Mouse (Mus musculus): ENCODE results near the gene Pex13.

The Pex13 gene

GRCm38 (mm10) chr11:23665798-23666501, at the start of gene Pex13:
Gene Pex13, minus strand, starts transcription at chr11:23665959.
- DNase-seq: peak; percentile 94 to 96

DNA sequence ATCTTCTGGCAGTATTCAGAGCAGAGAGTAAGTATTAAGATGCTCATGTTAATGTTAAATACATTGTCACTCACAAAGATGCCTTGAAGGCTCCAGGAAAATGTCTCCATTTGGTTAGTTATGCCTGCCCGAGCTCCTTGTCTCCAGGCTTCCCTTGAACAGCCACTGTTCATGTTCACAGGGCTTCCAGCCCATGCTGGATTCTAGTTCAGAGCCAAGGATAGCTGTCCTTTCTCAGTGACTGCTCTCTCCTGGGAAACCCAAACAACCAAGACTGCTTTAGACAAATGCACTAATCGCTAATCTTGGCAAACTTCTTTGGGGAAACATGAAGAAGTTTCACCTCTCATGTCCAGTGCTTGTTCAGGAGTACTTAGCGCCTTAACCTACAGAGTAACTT, 46.5 kb upstream of the Pex13 start:
- DNase-seq: no peak

DNA sequence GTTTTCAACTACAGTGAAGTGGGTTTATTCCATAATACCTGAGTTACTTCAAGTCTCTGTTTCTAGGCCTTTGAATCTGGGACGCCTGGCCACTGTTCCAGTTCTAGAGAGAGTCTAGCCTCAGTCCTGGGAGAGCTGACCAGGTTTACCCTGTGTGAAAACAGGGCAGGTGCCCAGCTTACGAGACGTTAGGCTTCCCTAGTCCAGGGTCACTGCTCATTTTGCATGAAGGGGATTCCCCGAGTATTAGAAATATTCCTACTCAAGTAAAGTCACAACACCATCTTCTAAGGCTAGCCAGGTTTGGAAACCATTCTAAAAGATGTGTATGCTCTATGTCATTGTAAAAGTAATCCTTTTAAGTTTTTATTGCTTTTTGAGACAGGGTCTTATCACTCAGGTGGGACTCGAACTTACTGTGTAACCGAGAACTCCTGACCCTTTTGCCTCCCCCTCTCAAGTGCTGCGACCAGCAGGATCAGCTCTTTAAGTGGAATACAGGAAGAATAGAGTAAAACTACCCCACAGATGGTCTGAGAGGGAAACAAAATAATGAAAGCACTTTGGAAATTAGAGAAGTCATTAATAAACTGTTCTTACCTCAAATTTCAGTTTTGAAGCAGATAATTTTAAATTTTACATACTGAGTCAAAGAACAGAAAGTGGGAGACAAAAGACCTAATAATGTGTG, 39.0 kb upstream of the Pex13 start:
- no peak for DNase-seq

GRCm38 (mm10) chr11:23701831-23702230, 36.1 kb upstream of the Pex13 start:
- DNase-seq: no peak

DNA sequence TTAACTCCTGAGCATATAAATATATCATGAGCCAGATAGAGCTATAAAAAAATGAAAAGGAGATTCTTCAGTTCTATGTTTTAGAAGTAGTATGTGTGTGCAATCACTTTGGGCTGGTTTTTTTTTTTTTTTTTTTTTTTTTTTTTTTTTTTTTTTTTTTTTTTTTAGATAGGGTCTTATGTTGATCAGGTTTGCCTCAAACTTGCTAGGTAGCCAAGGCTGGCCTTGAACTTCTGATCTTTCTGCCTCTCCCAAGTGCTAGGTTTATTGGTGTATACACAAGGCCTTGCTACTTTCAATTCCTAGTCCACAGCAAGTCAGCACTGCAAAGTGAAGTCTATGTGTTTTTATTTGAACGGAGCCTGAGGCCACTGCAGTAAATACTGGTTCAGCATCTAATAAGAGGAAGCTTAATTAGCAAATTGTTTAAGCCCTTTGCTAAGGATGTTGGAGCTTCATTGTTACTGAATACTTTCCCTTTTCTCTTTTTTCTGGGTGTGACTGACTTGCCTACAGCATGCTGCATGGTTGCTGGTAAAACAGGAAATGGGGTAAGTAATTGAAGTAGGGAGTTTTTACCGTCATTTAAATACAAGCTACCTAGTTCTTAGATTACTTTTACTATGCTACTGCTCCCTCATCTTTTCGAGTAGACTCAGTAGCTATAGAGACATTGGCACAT, 33.8 kb upstream of the Pex13 start:
- DNase-seq: no peak

DNA sequence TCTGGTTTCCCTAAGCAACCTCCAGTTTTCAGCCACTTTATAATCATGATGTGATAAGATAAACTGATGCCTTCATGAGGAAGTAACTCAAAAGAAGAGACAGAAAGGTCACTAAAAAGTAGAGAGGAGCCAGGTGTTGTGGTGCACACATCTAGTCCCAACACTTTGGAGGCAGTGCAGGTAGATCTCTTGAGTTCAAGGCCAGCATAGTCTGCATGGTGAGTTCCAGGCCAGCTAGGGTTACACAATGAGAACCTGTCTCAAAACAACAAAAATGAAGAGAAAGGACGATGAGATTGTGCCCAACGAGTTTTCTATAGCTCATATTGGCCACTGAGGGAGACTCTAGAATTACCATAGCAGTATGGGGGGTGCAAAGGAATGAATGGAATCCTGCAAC, 32.8 kb upstream of the Pex13 start:
- DNase-seq: no peak

DNA sequence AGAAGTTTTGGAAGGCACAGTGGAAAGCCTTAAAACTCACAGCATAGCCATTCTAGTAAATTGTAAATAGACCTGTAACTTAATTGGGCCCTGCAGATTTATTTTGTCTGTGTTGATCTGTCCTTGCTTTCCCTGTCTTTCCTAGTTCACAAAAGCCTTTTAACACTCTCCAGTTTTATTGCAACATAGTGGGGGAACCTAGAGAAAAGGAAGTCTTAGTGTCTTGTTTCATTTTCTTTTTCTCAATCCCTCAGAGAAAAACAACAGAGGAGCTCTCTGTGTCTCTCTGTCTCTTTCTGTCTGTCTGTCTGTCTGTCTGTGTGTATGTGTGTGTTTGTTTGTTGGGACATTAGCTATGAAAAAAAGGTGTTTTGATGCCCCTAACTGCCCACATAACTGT, 30.1 kb upstream of the Pex13 start:
- no peak for DNase-seq

DNA sequence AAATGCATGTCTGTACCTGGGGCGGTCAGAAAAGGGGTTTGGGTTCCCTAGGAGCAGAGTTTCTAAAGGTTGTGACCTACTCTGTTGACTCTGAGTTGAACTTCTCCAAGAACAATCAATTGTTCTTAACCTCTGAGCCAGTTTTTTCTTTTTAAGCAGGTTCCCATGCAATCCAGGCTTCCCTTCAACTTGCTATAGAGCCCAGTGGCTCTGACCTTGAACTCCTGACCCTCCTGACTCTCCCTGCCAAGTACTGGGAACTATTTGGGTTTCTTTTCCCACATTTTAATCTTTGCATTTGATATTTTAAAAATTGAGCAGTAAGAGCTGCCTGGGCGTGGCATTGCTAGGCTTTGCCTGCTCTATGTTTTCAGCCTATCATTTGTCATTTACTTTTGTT, 27.5 kb upstream of the Pex13 start:
- DNase-seq: no peak

GRCm38 (mm10) chr11:23688060-23688459, 22.3 kb upstream of the Pex13 start:
- DNase-seq: no peak

- no peak for DNase-seq
Observed at GRCm38 (mm10) chr11:23686671-23687070, 20.9 kb upstream of the Pex13 start.

GRCm38 (mm10) chr11:23682561-23682960, 16.8 kb upstream of the Pex13 start:
- no peak for DNase-seq

DNA sequence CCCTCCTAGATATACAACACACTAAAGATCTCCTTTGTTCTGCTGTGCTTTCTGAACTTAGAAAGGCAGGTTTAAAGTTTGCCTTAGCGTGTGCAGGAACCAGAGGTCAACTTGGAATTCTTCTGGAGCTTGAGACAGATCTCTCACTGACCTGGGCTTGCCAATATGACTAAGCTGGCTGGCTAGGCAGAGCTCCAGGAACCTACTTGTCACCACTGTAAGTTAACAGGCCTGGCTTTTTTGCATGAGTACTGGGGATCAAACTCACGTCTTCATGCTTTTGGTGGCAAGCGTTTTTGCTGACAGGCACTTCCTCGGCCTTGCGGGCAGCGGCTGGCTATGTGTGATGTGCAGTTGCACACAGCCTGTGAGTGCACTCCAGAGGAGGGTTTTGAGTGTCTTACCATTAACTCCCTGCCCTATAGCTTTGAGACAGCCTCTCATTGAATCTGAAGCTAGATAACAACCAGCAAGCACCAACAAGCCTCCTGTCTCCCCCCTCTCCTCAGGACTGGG, 14.7 kb upstream of the Pex13 start:
- no peak for DNase-seq

- DNase-seq: peak; percentile 57 to 79
Observed at GRCm38 (mm10) chr11:23679044-23679642, 13.4 kb upstream of the Pex13 start.

DNA sequence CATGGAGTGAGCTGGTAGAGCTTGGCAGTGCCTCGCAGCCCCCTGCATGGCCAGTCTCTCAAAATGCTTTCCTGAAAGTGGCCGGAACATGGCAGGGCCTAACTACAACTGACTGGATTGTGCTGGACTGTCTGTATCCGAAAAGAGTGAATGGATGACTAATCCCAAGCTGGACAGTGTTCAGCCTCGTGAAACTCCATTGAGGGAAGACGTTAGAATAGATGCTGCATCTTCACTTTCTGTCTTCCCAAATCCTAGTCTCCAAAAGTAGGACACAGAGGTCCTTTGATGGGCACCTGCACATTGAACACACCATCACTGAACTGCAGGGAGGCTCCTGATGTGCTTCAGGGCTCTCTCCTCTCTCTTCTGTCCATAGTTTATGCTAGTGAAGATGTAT, 10.3 kb upstream of the Pex13 start:
- no peak for DNase-seq

DNA sequence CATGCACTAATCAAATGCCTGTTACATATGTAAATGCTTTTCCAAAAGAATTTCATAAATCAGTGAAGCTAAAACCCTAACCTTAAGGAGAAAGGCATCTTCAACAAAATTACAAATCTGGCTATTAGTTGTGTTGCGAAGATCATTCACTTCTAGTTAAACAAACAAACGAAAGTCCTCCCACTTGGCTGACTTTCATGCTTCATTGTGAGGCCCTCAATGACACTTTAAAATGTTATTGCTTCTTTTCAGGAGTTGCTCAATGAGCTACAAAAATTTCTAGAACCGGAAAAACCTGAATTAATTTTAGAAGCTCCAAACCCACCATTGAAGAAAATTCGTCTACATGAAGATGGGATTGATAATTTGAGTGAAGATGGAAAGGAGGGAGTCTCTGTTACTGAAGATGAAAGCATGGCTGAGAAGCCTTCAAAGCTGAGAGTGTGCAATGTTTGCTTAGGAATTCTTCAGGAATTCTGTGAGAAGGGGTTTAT, 6.5 kb upstream of the Pex13 start:
- no peak for DNase-seq

GRCm38 (mm10) chr11:23667128-23667527, 1.4 kb upstream of the Pex13 start:
- peak; percentile 26 to 37 for DNase-seq

GRCm38 (mm10) chr11:23666526-23666925, 767 bp upstream of the Pex13 start:
- no peak for DNase-seq

GRCm38 (mm10) chr11:23665311-23665786, 410 bp downstream of the Pex13 start, which contains the start of gene Pus10:
Gene Pus10, plus strand, starts transcription at chr11:23665674.
- DNase-seq: peak; percentile 74 to 80

- DNase-seq: no peak
Observed at GRCm38 (mm10) chr11:23664232-23664631, 1.5 kb downstream of the Pex13 start.

DNA sequence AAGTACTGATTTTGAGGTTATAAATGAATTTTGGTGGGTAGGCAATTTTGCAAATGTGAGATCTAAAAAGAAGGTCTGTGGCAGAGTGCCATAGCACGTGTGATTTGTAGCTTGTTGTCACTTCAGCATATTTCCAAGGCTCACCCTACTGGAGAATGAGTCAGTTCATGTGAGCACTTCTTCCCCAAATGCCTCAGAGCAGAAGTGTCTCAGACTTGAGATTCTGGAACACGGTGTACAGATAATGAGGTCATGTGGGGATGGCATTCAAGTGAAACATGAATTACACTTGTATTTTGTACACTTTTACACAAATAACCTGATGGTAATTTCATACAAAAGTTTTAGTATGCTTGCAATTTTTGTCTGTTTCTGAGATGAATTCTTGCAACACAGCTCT, 8.0 kb downstream of the Pex13 start:
- DNase-seq: no peak

DNA sequence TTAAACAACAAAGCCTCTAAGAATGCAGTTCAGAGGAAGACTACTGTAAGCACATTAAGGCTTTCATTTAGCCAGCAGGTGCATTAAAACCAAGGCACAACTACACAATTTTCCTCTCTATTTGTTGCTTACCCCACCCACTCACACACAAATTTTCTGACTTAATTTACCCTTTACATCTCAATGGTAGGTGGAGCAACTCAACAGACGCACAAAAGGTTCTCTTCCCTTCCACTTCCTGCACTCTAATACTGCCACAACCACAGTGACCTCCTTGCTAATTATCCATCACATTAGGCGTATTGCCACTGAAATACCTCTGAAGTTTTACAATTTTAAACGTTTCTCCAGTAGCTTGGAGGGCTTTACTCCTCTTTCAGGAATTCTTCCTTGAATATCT, 12.1 kb downstream of the Pex13 start:
- DNase-seq: no peak

- DNase-seq: no peak
Observed at GRCm38 (mm10) chr11:23647835-23648234, 17.9 kb downstream of the Pex13 start.

- DNase-seq: no peak
Observed at GRCm38 (mm10) chr11:23647431-23647830, 18.3 kb downstream of the Pex13 start.
